Mouse (Mus musculus) thymus, postnatal 10 days (tissue): ENCODE measurements around the gene Tcf25.
A peak's percentile ranks its signal among the peaks of the same experiment; 100 is the strongest.

Experiments used
- DNase-seq, 2 experiments: peaks; one replicate each; pipeline ENCODE4 v3.0.0; 2021; ENCODE audit warnings: low spot score in 2 of 2

Tcf25 gene

GRCm38 (mm10) chr8:123373403-123374238 is at the start of gene Tcf25:
Gene Tcf25, plus strand, starts transcription at chr8:123373753.
- DNase-seq = peak; percentile 95

- DNase-seq = no peak
These were observed 45.0 kb upstream of the Tcf25 start for GRCm38 (mm10) chr8:123328552-123328951.

GRCm38 (mm10) chr8:123329350-123329749 is 44.2 kb upstream of the Tcf25 start:
- no peak for DNase-seq

- no peak for DNase-seq
These were observed 43.6 kb upstream of the Tcf25 start for GRCm38 (mm10) chr8:123329961-123330360.

GRCm38 (mm10) chr8:123330701-123331100 is 42.9 kb upstream of the Tcf25 start:
- DNase-seq = no peak

GRCm38 (mm10) chr8:123331301-123331700 is 42.3 kb upstream of the Tcf25 start:
- DNase-seq = no peak

GRCm38 (mm10) chr8:123331810-123332209 is 41.7 kb upstream of the Tcf25 start:
- no peak for DNase-seq

GRCm38 (mm10) chr8:123332262-123333090 is 41.1 kb upstream of the Tcf25 start, which contains the start of gene Spire2:
Gene Spire2, plus strand, starts transcription at chr8:123332713.
- DNase-seq = peak; percentile 67 to 88

GRCm38 (mm10) chr8:123333091-123333587 is 40.4 kb upstream of the Tcf25 start:
- DNase-seq = no peak

- no peak for DNase-seq
These were observed 39.7 kb upstream of the Tcf25 start for GRCm38 (mm10) chr8:123333864-123334263.

- DNase-seq = no peak
These were observed 39.1 kb upstream of the Tcf25 start for GRCm38 (mm10) chr8:123334467-123334866.

- no peak for DNase-seq
These were observed 36.1 kb upstream of the Tcf25 start for GRCm38 (mm10) chr8:123337475-123337874.

- no peak for DNase-seq
These were observed 33.5 kb upstream of the Tcf25 start for GRCm38 (mm10) chr8:123340071-123340470.

GRCm38 (mm10) chr8:123341040-123342015 is 32.2 kb upstream of the Tcf25 start:
- DNase-seq = no peak

GRCm38 (mm10) chr8:123342253-123342652 is 31.3 kb upstream of the Tcf25 start:
- DNase-seq = no peak

- no peak for DNase-seq
These were observed 30.6 kb upstream of the Tcf25 start for GRCm38 (mm10) chr8:123342911-123343310.

GRCm38 (mm10) chr8:123343422-123343821 is 30.1 kb upstream of the Tcf25 start:
- DNase-seq = no peak

GRCm38 (mm10) chr8:123345135-123345534 is 28.4 kb upstream of the Tcf25 start:
- no peak for DNase-seq

GRCm38 (mm10) chr8:123345856-123346255 is 27.7 kb upstream of the Tcf25 start:
- no peak for DNase-seq

GRCm38 (mm10) chr8:123347293-123347692 is 26.3 kb upstream of the Tcf25 start:
- DNase-seq = no peak

- DNase-seq = no peak
These were observed 25.2 kb upstream of the Tcf25 start for GRCm38 (mm10) chr8:123348237-123348843.
